Mouse (Mus musculus) kidney, adult 9 months (tissue): Measurements from ENCODE around the gene Fkbp2.

ENCODE experiments used
- DNase-seq: peaks from one replicate; pipeline ENCODE4 v3.0.0; 2022

Fkbp2 gene

GRCm38 (mm10) chr19:6969665-6970381 is 10.5 kb downstream of the Fkbp2 start:
- DNase-seq = peak; percentile 68

GRCm38 (mm10) chr19:6969291-6969664 is 11.0 kb downstream of the Fkbp2 start:
- DNase-seq = no peak

GRCm38 (mm10) chr19:6968491-6969271 is 11.6 kb downstream of the Fkbp2 start:
- peak; percentile 52 for DNase-seq

- DNase-seq = no peak
Observed at GRCm38 (mm10) chr19:6956461-6956860, 23.8 kb downstream of the Fkbp2 start.

GRCm38 (mm10) chr19:6955424-6955823 is 24.9 kb downstream of the Fkbp2 start:
- no peak for DNase-seq

- DNase-seq = peak; percentile 73
Observed at GRCm38 (mm10) chr19:6954046-6954445, 26.3 kb downstream of the Fkbp2 start.

- DNase-seq = peak; percentile 74
Observed at GRCm38 (mm10) chr19:6952712-6953037, 27.6 kb downstream of the Fkbp2 start.

- DNase-seq = peak; percentile 89
Observed at GRCm38 (mm10) chr19:6951994-6952711, 28.1 kb downstream of the Fkbp2 start.

GRCm38 (mm10) chr19:6951381-6951968 is 28.8 kb downstream of the Fkbp2 start:
- peak; percentile 98 for DNase-seq

- DNase-seq = peak; percentile 78
Observed at GRCm38 (mm10) chr19:6950613-6951153, 29.6 kb downstream of the Fkbp2 start.

GRCm38 (mm10) chr19:6949951-6950350 is 30.4 kb downstream of the Fkbp2 start:
- no peak for DNase-seq

- DNase-seq = no peak
Observed at GRCm38 (mm10) chr19:6949532-6949931, 30.8 kb downstream of the Fkbp2 start.

- no peak for DNase-seq
Observed at GRCm38 (mm10) chr19:6948186-6948585, 32.1 kb downstream of the Fkbp2 start.

- DNase-seq = no peak
Observed at GRCm38 (mm10) chr19:6947742-6948141, 32.6 kb downstream of the Fkbp2 start.

GRCm38 (mm10) chr19:6943709-6944108 is 36.6 kb downstream of the Fkbp2 start:
- no peak for DNase-seq

- DNase-seq = no peak
Observed at GRCm38 (mm10) chr19:6942764-6943163, 37.5 kb downstream of the Fkbp2 start.

- DNase-seq = peak; percentile 98
Observed at GRCm38 (mm10) chr19:6942249-6942691, 38.0 kb downstream of the Fkbp2 start, which contains the start of gene Gpr137. Gene Gpr137, minus strand, starts transcription at chr19:6942480.

- peak; percentile 94 for DNase-seq
Observed at GRCm38 (mm10) chr19:6941372-6942248, 38.7 kb downstream of the Fkbp2 start, which contains the start of gene Bad. Gene Bad, plus strand, starts transcription at chr19:6941861.

- DNase-seq = no peak
Observed at GRCm38 (mm10) chr19:6940396-6941351, 39.6 kb downstream of the Fkbp2 start.
